Mouse (Mus musculus) erythroblast, embryonic 14.5 days (primary cell): ENCODE results near the gene Olfr803. TPM values are rescaled to one million over a fixed set of nuclear protein-coding genes. Genes with fewer than 3 reads are reported as not detected.

ENCODE experiments used
- H3K27me3 ChIP-seq: 2 replicates; pipeline ENCODE4 v1.6.1; 2012; ENCODE audit warnings: inconsistent platforms; ENCODE audit not compliant: control insufficient read depth
- H3K36me3 ChIP-seq: 2 replicates; pipeline ENCODE4 v1.6.1; 2012; ENCODE audit warnings: mild to moderate bottlenecking, inconsistent platforms; ENCODE audit not compliant: control insufficient read depth
- H3K4me1 ChIP-seq: 2 replicates; pipeline ENCODE4 v1.6.1; 2012; ENCODE audit warnings: inconsistent platforms; ENCODE audit not compliant: control insufficient read depth
- H3K4me3 ChIP-seq: replicated peaks from 2 replicates; pipeline ENCODE3; 2012; ENCODE audit warnings: moderate library complexity, mild to moderate bottlenecking, inconsistent platforms
- H3K9me3 ChIP-seq: 2 replicates; pipeline ENCODE4 v1.6.1; 2012; ENCODE audit warnings: low read length, inconsistent platforms, mixed read lengths; ENCODE audit not compliant: control insufficient read depth
- GATA1 ChIP-seq: IDR thresholded peaks from 2 replicates; pipeline ENCODE4 v1.6.1; 2012; ENCODE audit warnings: low read length, inconsistent platforms, mixed read lengths
- TAL1 ChIP-seq: IDR thresholded peaks from 3 replicates; pipeline ENCODE4 v1.6.1; 2012; ENCODE audit warnings: low read length, inconsistent platforms, mixed read lengths
- polyA plus RNA-seq: library from polyadenylated mRNA; stranded (reverse); fragments of >175 nt; gene quantifications from 2 replicates; pipeline ENCODE4 v1.2.3, GENCODE M21; 2012

The Olfr803 gene
- not detected in 2 replicates for polyA plus RNA-seq

GRCm38 (mm10) chr10:129694186-129694585, at the start of gene Olfr803:
Gene Olfr803, minus strand, starts transcription at chr10:129694286.
- no peaks in the 10 kb centered on the region for H3K4me1 ChIP-seq
- no peaks in the 10 kb centered on the region for H3K27me3 ChIP-seq
- no peak for TF ChIP-seq TAL1
- TF ChIP-seq GATA1 = no peak
- H3K36me3 ChIP-seq = no peaks in the 10 kb centered on the region
- H3K4me3 ChIP-seq = no peak within 1 kb of the TSS
- H3K9me3 ChIP-seq = peaks cover 15% of the 10 kb centered on the region

- H3K27me3 ChIP-seq = no peaks in the 10 kb centered on the region
- no peaks in the 10 kb centered on the region for H3K4me1 ChIP-seq
- no peaks in the 10 kb centered on the region for H3K36me3 ChIP-seq
- no peak for TF ChIP-seq GATA1
- TF ChIP-seq TAL1 = no peak
- H3K9me3 ChIP-seq = 0 out of 2 replicates have a peak, but pooled peaks cover 2% of the 10 kb centered on the region
- H3K4me3 ChIP-seq = no peak within 1 kb of the TSS
These were observed 47.7 kb upstream of the Olfr803 start, which contains the start of gene Olfr806 for GRCm38 (mm10) chr10:129741821-129742220. Gene Olfr806, minus strand, starts transcription at chr10:129741921.

- Histone ChIP-seq H3K4me1 (no peaks in the 10 kb centered on the region), H3K36me3 (no peaks in the 10 kb centered on the region), H3K4me3 (no peak within 1 kb of the TSS), H3K27me3 (no peaks in the 10 kb centered on the region), H3K9me3 (no peaks in the 10 kb centered on the region)
- TF ChIP-seq TAL1 = no peak
These were observed 35.2 kb upstream of the Olfr803 start, which contains the start of gene Olfr805 for GRCm38 (mm10) chr10:129729275-129729674. Gene Olfr805, minus strand, starts transcription at chr10:129729375.

GRCm38 (mm10) chr10:129702910-129703309, 8.8 kb upstream of the Olfr803 start, which contains the start of gene Olfr804:
Gene Olfr804, plus strand, starts transcription at chr10:129703210.
- Histone ChIP-seq H3K9me3 (peaks cover 2% of the 10 kb centered on the region; the same call in 1 of the 2 replicates), H3K36me3 (no peaks in the 10 kb centered on the region), H3K4me3 (no peak within 1 kb of the TSS), H3K27me3 (no peaks in the 10 kb centered on the region), H3K4me1 (no peaks in the 10 kb centered on the region)
- TF ChIP-seq TAL1 (no peak), GATA1 (no peak)

GRCm38 (mm10) chr10:129688069-129688468, 6.0 kb downstream of the Olfr803 start, which contains the start of gene Olfr802:
Gene Olfr802, minus strand, starts transcription at chr10:129688169.
- H3K27me3 ChIP-seq = no peaks in the 10 kb centered on the region
- H3K9me3 ChIP-seq = no peaks in the 10 kb centered on the region
- H3K4me3 ChIP-seq = no peak within 1 kb of the TSS
- TF ChIP-seq GATA1 (no peak), TAL1 (no peak)
- H3K36me3 ChIP-seq = no peaks in the 10 kb centered on the region
- no peaks in the 10 kb centered on the region for H3K4me1 ChIP-seq

- no peaks in the 10 kb centered on the region; the same call in 1 of the 2 replicates for H3K9me3 ChIP-seq
- H3K27me3 ChIP-seq = no peaks in the 10 kb centered on the region
- H3K4me3 ChIP-seq = no peak within 1 kb of the TSS
- no peaks in the 10 kb centered on the region for H3K36me3 ChIP-seq
- no peak for TF ChIP-seq GATA1
- TF ChIP-seq TAL1 = no peak
- no peaks in the 10 kb centered on the region for H3K4me1 ChIP-seq
These were observed 20.3 kb downstream of the Olfr803 start, which contains the start of gene Olfr801 for GRCm38 (mm10) chr10:129673765-129674164. Gene Olfr801, minus strand, starts transcription at chr10:129673865.

GRCm38 (mm10) chr10:129657394-129657793, 36.7 kb downstream of the Olfr803 start, which contains the start of gene Olfr800:
Gene Olfr800, plus strand, starts transcription at chr10:129657694.
- Histone ChIP-seq H3K4me3 (no peak within 1 kb of the TSS), H3K36me3 (no peaks in the 10 kb centered on the region), H3K27me3 (no peaks in the 10 kb centered on the region), H3K9me3 (no peaks in the 10 kb centered on the region), H3K4me1 (no peaks in the 10 kb centered on the region)
- TF ChIP-seq GATA1 (no peak), TAL1 (no peak)

GRCm38 (mm10) chr10:129651763-129652162, 42.3 kb downstream of the Olfr803 start:
- TF ChIP-seq GATA1 = no peak
- TF ChIP-seq TAL1 = no peak
- peaks cover 4% of the 10 kb centered on the region; the same call in 1 of the 2 replicates for H3K9me3 ChIP-seq
- H3K4me3 ChIP-seq = no peak overlapping the region
- H3K27me3 ChIP-seq = no peaks in the 10 kb centered on the region
- H3K4me1 ChIP-seq = no peaks in the 10 kb centered on the region
- no peaks in the 10 kb centered on the region for H3K36me3 ChIP-seq

Other genes with a start within 250 kb of the Olfr803 start
- gene Olfr787, start 232.4 kb downstream of the Olfr803 start, polyA plus RNA-seq = not detected in 2 replicates
- gene Olfr788, start 223.3 kb downstream of the Olfr803 start, polyA plus RNA-seq = not detected in 2 replicates
- not detected in 2 replicates for gene Olfr789, start 209.5 kb downstream of the Olfr803 start, polyA plus RNA-seq
- gene Olfr790, start 195.8 kb downstream of the Olfr803 start, polyA plus RNA-seq = not detected in 2 replicates
- not detected in 2 replicates for gene Olfr791, start 172.5 kb downstream of the Olfr803 start, polyA plus RNA-seq
- gene Olfr792, start 155.1 kb downstream of the Olfr803 start, polyA plus RNA-seq = not detected in 2 replicates
- not detected in 2 replicates for gene Olfr794, start 126.6 kb downstream of the Olfr803 start, polyA plus RNA-seq
- gene Olfr796, start 81.7 kb downstream of the Olfr803 start, polyA plus RNA-seq = not detected in 2 replicates
- not detected in 2 replicates for gene Olfr798, start 66.4 kb downstream of the Olfr803 start, polyA plus RNA-seq
- gene Olfr799, start 56.8 kb downstream of the Olfr803 start, polyA plus RNA-seq = not detected in 2 replicates
- 0.01 TPM in 1 of 2 replicates, not detected in the other for gene Olfr800, start 36.6 kb downstream of the Olfr803 start, polyA plus RNA-seq
- gene Olfr801, start 20.4 kb downstream of the Olfr803 start, polyA plus RNA-seq = not detected in 2 replicates
- not detected in 2 replicates for gene Olfr802, start 6.1 kb downstream of the Olfr803 start, polyA plus RNA-seq
- not detected in 2 replicates for gene Olfr804, start 8.9 kb upstream of the Olfr803 start, polyA plus RNA-seq
- gene Olfr805, start 35.1 kb upstream of the Olfr803 start, polyA plus RNA-seq = not detected in 2 replicates
- not detected in 2 replicates for gene Olfr806, start 47.6 kb upstream of the Olfr803 start, polyA plus RNA-seq
- gene Olfr807, start 63.5 kb upstream of the Olfr803 start, polyA plus RNA-seq = not detected in 2 replicates
- not detected in 2 replicates for gene Olfr808, start 71.2 kb upstream of the Olfr803 start, polyA plus RNA-seq
- gene Olfr809, start 80.4 kb upstream of the Olfr803 start, polyA plus RNA-seq = not detected in 2 replicates
- gene Olfr810, start 100.6 kb upstream of the Olfr803 start, polyA plus RNA-seq = not detected in 2 replicates
- not detected in 2 replicates for gene Olfr811, start 110.1 kb upstream of the Olfr803 start, polyA plus RNA-seq
- gene Olfr812, start 151.8 kb upstream of the Olfr803 start, polyA plus RNA-seq = not detected in 2 replicates
- gene Olfr813, start 161.1 kb upstream of the Olfr803 start, polyA plus RNA-seq = not detected in 2 replicates
- not detected in 2 replicates for gene Olfr814, start 185.6 kb upstream of the Olfr803 start, polyA plus RNA-seq
- gene Olfr815, start 211.6 kb upstream of the Olfr803 start, polyA plus RNA-seq = not detected in 2 replicates
- gene Olfr816, start 221.3 kb upstream of the Olfr803 start, polyA plus RNA-seq = not detected in 2 replicates